Mouse (Mus musculus) limb, embryonic 12.5 days (tissue): ENCODE results near the gene Il33. TPM values are rescaled to one million over a fixed set of nuclear protein-coding genes. Genes with fewer than 3 reads are reported as not detected.

Experiments
- ATAC-seq: fragments of 200-750 bp; cut with Nextera tagmentation; 2 replicates; pipeline ENCODE4 v1.8.0; 2017; ENCODE audit warnings: low read depth, moderate TSS enrichment; ENCODE audit not compliant: insufficient number of reproducible peaks, insufficient read depth, low FRiP score, low TSS enrichment
- H3K27ac ChIP-seq: fragments of 300-500 bp; sonication (generic); 2 replicates; pipeline ENCODE4 v1.5.1; 2016; ENCODE audit warnings: mild to moderate bottlenecking, moderate library complexity
- H3K27me3 ChIP-seq: fragments of 300-500 bp; sonication (generic); 2 replicates; pipeline ENCODE4 v1.6.1; 2016; ENCODE audit warnings: mild to moderate bottlenecking, moderate library complexity
- H3K36me3 ChIP-seq: fragments of 300-500 bp; sonication (generic); 2 replicates; pipeline ENCODE4 v1.6.1; 2016; ENCODE audit warnings: mild to moderate bottlenecking, moderate library complexity
- H3K4me1 ChIP-seq: fragments of 300-500 bp; sonication (generic); replicated peaks from 2 replicates; pipeline ENCODE4 v1.6.1; 2016
- H3K4me2 ChIP-seq: fragments of 300-500 bp; sonication (generic); 2 replicates; pipeline ENCODE4 v1.6.1; 2016; ENCODE audit warnings: mild to moderate bottlenecking, moderate library complexity
- H3K4me3 ChIP-seq: fragments of 300-500 bp; sonication (generic); replicated peaks from 2 replicates; pipeline ENCODE4 v1.5.1; 2016; ENCODE audit warnings: mild to moderate bottlenecking
- H3K9ac ChIP-seq: fragments of 300-500 bp; sonication (generic); replicated peaks from 2 replicates; pipeline ENCODE4 v1.6.1; 2016; ENCODE audit warnings: mild to moderate bottlenecking, moderate library complexity
- H3K9me3 ChIP-seq: fragments of 300-500 bp; sonication (generic); 2 replicates; pipeline ENCODE4 v1.6.1; 2016; ENCODE audit warnings: mild to moderate bottlenecking, moderate library complexity
- WGBS: fragments of 180-500 bp; shearing (Covaris S2); methylation state at CpG from one replicate; pipeline ENCODE4 v1.1.7; 2016; 5-methylcytosine and 5-hydroxymethylcytosine counted together
- polyA plus RNA-seq: library from polyadenylated mRNA; unstranded; fragments of >200 nt; fragmentation: Nextera tagmentation; extraction: Ambion mirVana; gene quantifications from 2 replicates; pipeline ENCODE4 v1.2.1, GENCODE M21; 2016

Il33 gene
- polyA plus RNA-seq, 1 experiment from 2014 or later = 0.13 TPM

- no peak overlapping the region for H3K4me2 ChIP-seq
- H3K4me3 ChIP-seq = no peak overlapping the region
- H3K9ac ChIP-seq = no peak overlapping the region
- no peaks in the 10 kb centered on the region for H3K9me3 ChIP-seq
- WGBS = 72% methylated on average over 12 of the region's 12 CpGs
- no peaks in the 10 kb centered on the region for H3K36me3 ChIP-seq
- no peak overlapping the region for H3K27ac ChIP-seq
- no peaks in the 10 kb centered on the region for H3K4me1 ChIP-seq
- no peak for ATAC-seq
- H3K27me3 ChIP-seq = no peaks in the 10 kb centered on the region
Observed at GRCm38 (mm10) chr19:30000406-30001365, 75.8 kb downstream of the Il33 start.

- no peak overlapping the region for H3K9ac ChIP-seq
- WGBS = 84% methylated on average over 6 of the region's 6 CpGs
- no peaks in the 10 kb centered on the region for H3K36me3 ChIP-seq
- no peaks in the 10 kb centered on the region for H3K4me1 ChIP-seq
- ATAC-seq = no peak
- no peaks in the 10 kb centered on the region for H3K27me3 ChIP-seq
- no peak overlapping the region for H3K27ac ChIP-seq
- H3K9me3 ChIP-seq = no peaks in the 10 kb centered on the region
- no peak overlapping the region for H3K4me3 ChIP-seq
- no peak overlapping the region for H3K4me2 ChIP-seq
Observed at GRCm38 (mm10) chr19:30001550-30001949, 76.6 kb downstream of the Il33 start.

DNA sequence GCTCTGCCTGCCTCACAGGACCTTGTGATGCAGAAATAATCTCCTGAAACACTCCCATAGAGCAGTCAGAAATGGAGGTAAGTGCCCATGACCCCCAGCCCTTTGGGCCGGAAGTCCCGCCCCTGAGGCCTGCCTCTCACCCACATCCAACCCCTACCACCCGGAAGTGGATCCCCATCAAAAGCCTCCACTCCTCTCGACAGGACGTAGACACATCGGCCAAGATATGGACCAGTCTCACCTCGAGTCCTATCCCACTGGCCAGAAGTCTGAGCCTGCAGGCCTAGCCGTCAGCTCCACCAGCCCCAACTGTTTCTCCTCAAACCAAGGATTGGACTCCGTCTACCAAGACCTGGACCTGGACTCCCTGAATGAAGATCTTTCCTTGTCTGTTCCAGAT lies 78.7 kb downstream of the Il33 start, which contains the start of gene Trpd52l3:
Gene Trpd52l3 (plus strand): TSS at position 170 of the 400 bp plus-strand sequence.
- H3K36me3 ChIP-seq = no peaks in the 10 kb centered on the region
- no peaks in the 10 kb centered on the region for H3K9me3 ChIP-seq
- H3K9ac ChIP-seq = no peak within 1 kb of the TSS
- no peaks in the 10 kb centered on the region for H3K4me1 ChIP-seq
- no peaks in the 10 kb centered on the region for H3K27me3 ChIP-seq
- H3K4me2 ChIP-seq = no peak within 1 kb of the TSS
- H3K4me3 ChIP-seq = no peak within 1 kb of the TSS
- no peak within 1 kb of the TSS for H3K27ac ChIP-seq
- 90% methylated on average over 9 of the region's 9 CpGs for WGBS
- ATAC-seq = no peak

- Histone ChIP-seq H3K9me3 (no peaks in the 10 kb centered on the region), H3K9ac (no peak overlapping the region), H3K4me2 (no peak overlapping the region), H3K4me3 (no peak overlapping the region), H3K36me3 (no peaks in the 10 kb centered on the region), H3K27ac (no peak overlapping the region), H3K27me3 (no peaks in the 10 kb centered on the region), H3K4me1 (no peaks in the 10 kb centered on the region)
- WGBS = 79% methylated on average over 3 of the region's 3 CpGs
- no peak for ATAC-seq
Observed at GRCm38 (mm10) chr19:30006371-30006770, 81.5 kb downstream of the Il33 start.

Other genes with a start within 250 kb of the Il33 start
- gene Mlana, start 227.3 kb upstream of the Il33 start, polyA plus RNA-seq = not detected in 2 replicates
- gene 9930021J03Rik, start 119.1 kb upstream of the Il33 start, polyA plus RNA-seq = 6.8 and 6.9 TPM in 2 replicates
- 27.3 and 27.4 TPM in 2 replicates for gene Ranbp6, start 112.1 kb upstream of the Il33 start, polyA plus RNA-seq
- gene Trpd52l3, start 78.7 kb downstream of the Il33 start, polyA plus RNA-seq = not detected in 2 replicates
- gene Uhrf2, start 105.4 kb downstream of the Il33 start, polyA plus RNA-seq = 92.9 and 100 TPM in 2 replicates